Mouse (Mus musculus) E14TG2a.4 (cell line): ENCODE measurements around the gene 0610009B22Rik.

Experiments
- CTCF ChIP-seq: conservative IDR thresholded peaks from 2 replicates; pipeline ENCODE4 v1.5.1; 2014; ENCODE audit warnings: low read length
- NANOG ChIP-seq: IDR thresholded peaks from 2 replicates; pipeline ENCODE4 v1.6.1; 2014; ENCODE audit warnings: borderline replicate concordance, low read length, mixed read lengths
- POU5F1 ChIP-seq: IDR thresholded peaks from 2 replicates; pipeline ENCODE4 v1.6.1; 2014; ENCODE audit warnings: low read length, borderline replicate concordance

DNA sequence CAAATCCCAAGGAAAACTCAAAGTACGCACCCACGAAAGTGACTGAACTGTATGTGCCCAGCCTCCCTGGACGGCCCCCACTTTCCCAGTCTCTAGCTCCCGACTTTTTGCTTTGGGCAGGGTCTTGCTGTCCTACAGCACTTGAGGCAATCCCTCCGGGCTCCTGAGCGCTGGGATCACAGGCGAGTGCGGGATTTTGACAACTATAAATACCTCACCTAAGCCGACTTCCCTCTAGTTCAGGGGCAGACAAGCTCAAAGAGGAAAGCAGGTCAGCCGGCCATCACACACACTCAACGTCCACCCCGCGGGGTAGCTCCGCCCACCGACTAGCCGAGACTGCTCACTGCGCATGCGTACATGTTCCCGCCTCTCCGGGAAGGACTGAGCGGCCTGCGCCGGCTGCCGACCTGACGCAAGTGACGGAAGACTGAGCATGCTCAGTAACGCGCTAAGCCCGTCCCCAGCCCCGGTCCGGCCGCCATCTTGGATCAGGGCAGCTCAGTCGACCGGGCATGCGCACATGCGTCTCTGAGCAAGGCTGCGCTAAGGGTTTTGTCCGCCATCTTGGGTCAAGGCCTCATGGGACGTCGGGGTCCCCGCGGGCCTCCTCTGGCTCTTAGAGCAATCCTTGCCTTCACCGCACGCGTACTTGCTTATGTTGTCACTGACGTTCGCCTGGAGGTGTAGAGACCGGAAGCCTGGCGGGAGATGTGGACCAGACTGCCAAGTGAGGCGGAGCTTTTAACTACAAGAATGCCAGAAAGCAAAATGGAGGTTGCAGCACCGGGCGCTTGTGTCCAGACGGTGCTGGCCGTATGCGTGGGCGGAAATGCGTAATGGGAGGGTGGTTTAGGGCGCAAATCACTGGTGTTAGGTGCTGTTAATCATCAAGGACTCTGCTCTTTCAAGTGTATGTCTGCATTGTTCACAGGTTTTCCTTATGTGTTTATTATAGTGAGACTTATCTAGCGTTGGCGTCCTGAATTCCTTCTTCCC is at the start of gene 0610009B22Rik:
- TF ChIP-seq CTCF = no peak
- TF ChIP-seq POU5F1 = no peak
- no peak for TF ChIP-seq NANOG
